Mouse (Mus musculus): ENCODE measurements around the gene Ctnnd2. TPM values are rescaled to one million over a fixed set of nuclear protein-coding genes. Genes with fewer than 3 reads are reported as not detected.

Gene Ctnnd2
- polyA plus RNA-seq, 1 experiment from 2014 or later = 3.3 TPM

DNA sequence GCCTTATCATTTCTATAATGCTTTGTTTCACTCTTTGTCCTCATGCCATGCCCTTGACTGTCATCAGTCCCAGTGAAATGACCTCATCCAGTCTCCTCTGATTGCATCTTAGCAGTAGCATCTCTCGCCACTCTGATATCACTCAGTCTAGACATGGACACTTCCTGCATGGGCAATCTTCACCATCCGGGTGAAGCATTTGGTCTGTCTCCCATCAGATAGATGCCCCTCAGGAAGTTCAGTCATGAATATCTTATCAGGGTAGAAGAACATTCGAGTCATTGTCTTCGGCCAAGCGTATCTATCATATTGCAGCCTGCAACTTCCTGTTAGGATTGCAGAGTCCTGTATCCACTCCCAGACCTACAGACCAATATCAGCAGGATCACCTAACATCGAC, 523.5 kb downstream of the Ctnnd2 start:
- no peak overlapping the region for H3K4me2 ChIP-seq
- no peaks in the 10 kb centered on the region for H3K36me3 ChIP-seq
- no peaks in the 10 kb centered on the region for H3K27me3 ChIP-seq
- 92% methylated on average over 6 of the region's 6 CpGs for WGBS
- no peaks in the 10 kb centered on the region for H3K9me3 ChIP-seq
- no peaks in the 10 kb centered on the region for H3K4me1 ChIP-seq (replicated peaks)
- H3K9ac ChIP-seq (replicated peaks) = no peak overlapping the region
- no peak overlapping the region for H3K4me3 ChIP-seq (replicated peaks)
- no peak for ATAC-seq (ENCODE audit: insufficient number of reproducible peaks, insufficient read depth, low FRiP score, low TSS enrichment, low read depth)
- no peak overlapping the region for H3K27ac ChIP-seq

DNA sequence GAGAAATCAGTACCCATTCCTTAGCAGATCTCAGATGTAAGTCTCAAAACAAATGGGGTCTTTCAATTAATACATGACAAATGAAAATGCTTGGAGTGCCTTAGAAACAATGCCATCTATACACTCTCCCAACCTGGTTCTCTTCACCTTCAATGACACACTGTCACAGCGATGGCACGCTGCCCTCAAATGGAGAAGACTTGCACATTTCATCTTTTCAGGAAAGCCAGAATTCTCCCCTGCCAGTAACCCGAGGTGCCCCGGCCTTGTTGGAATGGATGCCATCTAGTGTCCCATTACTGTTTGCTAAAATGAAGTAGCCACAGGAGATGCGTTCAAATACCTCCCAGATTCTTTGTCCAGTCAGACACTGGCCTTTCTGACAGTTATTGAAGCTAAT, 525.0 kb downstream of the Ctnnd2 start:
- ATAC-seq (ENCODE audit: insufficient number of reproducible peaks, insufficient read depth, low FRiP score, low TSS enrichment, low read depth) = no peak
- Histone ChIP-seq H3K36me3 (no peaks in the 10 kb centered on the region), H3K9me3 (no peaks in the 10 kb centered on the region), H3K4me2 (no peak overlapping the region), H3K4me1 (replicated peaks) (no peaks in the 10 kb centered on the region), H3K9ac (replicated peaks) (no peak overlapping the region), H3K27me3 (no peaks in the 10 kb centered on the region), H3K4me3 (replicated peaks) (no peak overlapping the region), H3K27ac (no peak overlapping the region)
- WGBS = 79% methylated on average over 5 of the region's 5 CpGs

DNA sequence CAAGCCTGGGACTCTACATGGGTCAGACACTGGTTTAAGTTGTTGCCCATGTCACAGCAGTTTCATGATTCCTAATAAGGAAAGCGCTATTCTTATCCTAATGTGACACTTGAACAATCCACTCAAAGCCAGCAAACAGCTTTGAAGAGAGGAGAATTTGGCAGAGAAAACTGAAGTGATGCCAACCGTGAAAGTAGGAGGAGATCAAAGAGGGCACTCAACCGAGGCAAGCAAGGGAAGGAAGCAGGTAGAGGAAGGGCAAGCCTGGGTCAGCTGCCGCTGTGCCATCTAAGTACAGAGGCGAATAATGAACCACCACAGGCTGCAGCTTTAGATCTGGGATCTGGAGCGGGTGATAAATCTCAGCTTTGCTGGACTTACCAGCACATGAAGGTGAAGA, 528.4 kb downstream of the Ctnnd2 start:
- Histone ChIP-seq H3K36me3 (no peaks in the 10 kb centered on the region), H3K4me2 (no peak overlapping the region), H3K27ac (no peak overlapping the region), H3K4me1 (replicated peaks) (no peaks in the 10 kb centered on the region), H3K4me3 (replicated peaks) (no peak overlapping the region), H3K9me3 (no peaks in the 10 kb centered on the region), H3K9ac (replicated peaks) (no peak overlapping the region), H3K27me3 (no peaks in the 10 kb centered on the region)
- no peak for ATAC-seq (ENCODE audit: insufficient number of reproducible peaks, insufficient read depth, low FRiP score, low TSS enrichment, low read depth)
- WGBS = 84% methylated on average over 6 of the region's 6 CpGs

- H3K9me3 ChIP-seq = no peaks in the 10 kb centered on the region
- H3K27me3 ChIP-seq = no peaks in the 10 kb centered on the region
- no peaks in the 10 kb centered on the region for H3K36me3 ChIP-seq
- 84% methylated on average over 5 of the region's 5 CpGs for WGBS
- H3K27ac ChIP-seq = no peak overlapping the region
- no peak overlapping the region for H3K4me3 ChIP-seq (replicated peaks)
- H3K4me1 ChIP-seq (replicated peaks) = no peaks in the 10 kb centered on the region
- ATAC-seq (ENCODE audit: insufficient number of reproducible peaks, insufficient read depth, low FRiP score, low TSS enrichment, low read depth) = no peak
- H3K9ac ChIP-seq (replicated peaks) = no peak overlapping the region
- H3K4me2 ChIP-seq = no peak overlapping the region
Measured at GRCm38 (mm10) chr15:30701592-30701991, 529.2 kb downstream of the Ctnnd2 start.

- Histone ChIP-seq H3K4me1 (replicated peaks) (no peaks in the 10 kb centered on the region), H3K4me3 (replicated peaks) (no peak overlapping the region), H3K27me3 (no peaks in the 10 kb centered on the region), H3K9me3 (no peaks in the 10 kb centered on the region), H3K27ac (no peak overlapping the region), H3K4me2 (no peak overlapping the region), H3K9ac (replicated peaks) (no peak overlapping the region), H3K36me3 (no peaks in the 10 kb centered on the region)
- 90% methylated on average over 10 of the region's 10 CpGs for WGBS
- no peak for ATAC-seq (ENCODE audit: insufficient number of reproducible peaks, insufficient read depth, low FRiP score, low TSS enrichment, low read depth)
Measured at GRCm38 (mm10) chr15:30709026-30709753, 536.8 kb downstream of the Ctnnd2 start.

GRCm38 (mm10) chr15:30709754-30710105, 537.3 kb downstream of the Ctnnd2 start:
- Histone ChIP-seq H3K27me3 (no peaks in the 10 kb centered on the region), H3K4me1 (replicated peaks) (no peaks in the 10 kb centered on the region), H3K9ac (replicated peaks) (no peak overlapping the region), H3K27ac (no peak overlapping the region), H3K4me3 (replicated peaks) (no peak overlapping the region), H3K4me2 (no peak overlapping the region), H3K9me3 (no peaks in the 10 kb centered on the region), H3K36me3 (no peaks in the 10 kb centered on the region)
- 92% methylated on average over 2 of the region's 2 CpGs for WGBS
- ATAC-seq (ENCODE audit: insufficient number of reproducible peaks, insufficient read depth, low FRiP score, low TSS enrichment, low read depth) = no peak

- Histone ChIP-seq H3K36me3 (no peaks in the 10 kb centered on the region), H3K27ac (no peak overlapping the region), H3K9ac (replicated peaks) (no peak overlapping the region), H3K4me1 (replicated peaks) (no peaks in the 10 kb centered on the region), H3K4me2 (no peak overlapping the region), H3K9me3 (no peaks in the 10 kb centered on the region), H3K4me3 (replicated peaks) (no peak overlapping the region), H3K27me3 (no peaks in the 10 kb centered on the region)
- 92% methylated on average over 2 of the region's 2 CpGs for WGBS
- no peak for ATAC-seq (ENCODE audit: insufficient number of reproducible peaks, insufficient read depth, low FRiP score, low TSS enrichment, low read depth)
Measured at GRCm38 (mm10) chr15:30714823-30715222, 542.4 kb downstream of the Ctnnd2 start.

GRCm38 (mm10) chr15:30718811-30719210, 546.4 kb downstream of the Ctnnd2 start:
- Histone ChIP-seq H3K9ac (replicated peaks) (no peak overlapping the region), H3K4me1 (replicated peaks) (no peaks in the 10 kb centered on the region), H3K9me3 (no peaks in the 10 kb centered on the region), H3K4me2 (no peak overlapping the region), H3K27me3 (no peaks in the 10 kb centered on the region), H3K4me3 (replicated peaks) (no peak overlapping the region), H3K36me3 (no peaks in the 10 kb centered on the region), H3K27ac (no peak overlapping the region)
- 85% methylated on average over 3 of the region's 3 CpGs for WGBS
- no peak for ATAC-seq (ENCODE audit: insufficient number of reproducible peaks, insufficient read depth, low FRiP score, low TSS enrichment, low read depth)

GRCm38 (mm10) chr15:30719226-30719625, 546.8 kb downstream of the Ctnnd2 start:
- H3K4me2 ChIP-seq = no peak overlapping the region

GRCm38 (mm10) chr15:30721098-30721497, 548.7 kb downstream of the Ctnnd2 start:
- Histone ChIP-seq H3K36me3 (no peaks in the 10 kb centered on the region), H3K4me2 (no peak overlapping the region), H3K4me1 (replicated peaks) (no peaks in the 10 kb centered on the region), H3K27me3 (no peaks in the 10 kb centered on the region), H3K27ac (no peak overlapping the region), H3K9ac (replicated peaks) (no peak overlapping the region), H3K4me3 (replicated peaks) (no peak overlapping the region), H3K9me3 (no peaks in the 10 kb centered on the region)
- no peak for ATAC-seq (ENCODE audit: insufficient number of reproducible peaks, insufficient read depth, low FRiP score, low TSS enrichment, low read depth)
- 63% methylated on average over 2 of the region's 2 CpGs for WGBS

More at GRCm38 (mm10) chr15:30719226-30719625, 546.8 kb downstream of the Ctnnd2 start:
- Histone ChIP-seq H3K27ac (no peak overlapping the region), H3K9me3 (no peaks in the 10 kb centered on the region), H3K27me3 (no peaks in the 10 kb centered on the region), H3K4me3 (replicated peaks) (no peak overlapping the region), H3K4me1 (replicated peaks) (no peaks in the 10 kb centered on the region), H3K9ac (replicated peaks) (no peak overlapping the region), H3K36me3 (no peaks in the 10 kb centered on the region)
- no peak for ATAC-seq (ENCODE audit: insufficient number of reproducible peaks, insufficient read depth, low FRiP score, low TSS enrichment, low read depth)
- 70% methylated on average over 2 of the region's 2 CpGs for WGBS

DNA sequence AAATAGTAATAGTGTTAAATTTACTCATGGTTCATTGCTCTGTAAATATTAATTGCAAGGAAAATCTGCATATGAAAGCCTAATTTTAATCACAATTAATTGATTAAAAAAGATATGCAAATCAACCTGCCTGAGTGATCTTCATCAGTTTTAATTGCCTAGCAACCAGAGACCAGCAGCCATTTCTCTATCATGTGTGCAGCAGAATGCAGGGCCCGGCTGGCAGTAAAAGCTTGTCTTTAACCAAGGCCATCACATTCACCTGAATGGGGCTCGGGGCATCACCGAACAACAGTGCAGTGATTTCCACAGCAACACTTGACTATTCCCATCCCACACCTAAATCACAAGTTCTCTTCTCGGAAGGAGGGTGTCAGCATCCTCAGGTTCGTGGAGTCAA, 553.7 kb downstream of the Ctnnd2 start:
- Histone ChIP-seq H3K9me3 (no peaks in the 10 kb centered on the region), H3K4me1 (replicated peaks) (no peaks in the 10 kb centered on the region), H3K36me3 (no peaks in the 10 kb centered on the region), H3K27me3 (no peaks in the 10 kb centered on the region), H3K27ac (no peak overlapping the region), H3K4me3 (replicated peaks) (no peak overlapping the region), H3K4me2 (no peak overlapping the region), H3K9ac (replicated peaks) (no peak overlapping the region)
- 93% methylated on average over 5 of the region's 5 CpGs for WGBS
- no peak for ATAC-seq (ENCODE audit: insufficient number of reproducible peaks, insufficient read depth, low FRiP score, low TSS enrichment, low read depth)

GRCm38 (mm10) chr15:30738178-30738577, 565.8 kb downstream of the Ctnnd2 start:
- Histone ChIP-seq H3K9ac (replicated peaks) (no peak overlapping the region), H3K4me3 (replicated peaks) (no peak overlapping the region), H3K4me1 (replicated peaks) (no peaks in the 10 kb centered on the region), H3K27me3 (no peaks in the 10 kb centered on the region), H3K27ac (no peak overlapping the region), H3K9me3 (no peaks in the 10 kb centered on the region), H3K36me3 (no peaks in the 10 kb centered on the region), H3K4me2 (no peak overlapping the region)
- ATAC-seq (ENCODE audit: insufficient number of reproducible peaks, insufficient read depth, low FRiP score, low TSS enrichment, low read depth) = no peak
- WGBS = 85% methylated on average over 4 of the region's 4 CpGs
